Mouse (Mus musculus) bone marrow macrophage, adult 2 months (primary cell): ENCODE results near the gene Adgra1.

Source experiments
- CTCF ChIP-seq: IDR thresholded peaks from 2 replicates; pipeline ENCODE4 v1.5.1; 2012; ENCODE audit warnings: low read depth, mild to moderate bottlenecking, low read length, moderate library complexity
- POLR2A ChIP-seq: IDR thresholded peaks from 2 replicates; pipeline ENCODE4 v1.6.1; 2012; ENCODE audit warnings: mild to moderate bottlenecking, low read depth, low read length, borderline replicate concordance

- TF ChIP-seq POLR2A (no peak), CTCF (no peak)
These were observed 38.9 kb upstream of the Adgra1 start for GRCm38 (mm10) chr7:139795004-139795605.
